Mouse (Mus musculus): Measurements from ENCODE around the gene Kcnab1. TPM values are rescaled to one million over a fixed set of nuclear protein-coding genes. Genes with fewer than 3 reads are reported as not detected.
A peak's percentile ranks its signal among the peaks of the same experiment; 100 is the strongest.

Kcnab1 gene
- polyA plus RNA-seq, 1 experiment from 2014 or later: 0.23 TPM

DNA sequence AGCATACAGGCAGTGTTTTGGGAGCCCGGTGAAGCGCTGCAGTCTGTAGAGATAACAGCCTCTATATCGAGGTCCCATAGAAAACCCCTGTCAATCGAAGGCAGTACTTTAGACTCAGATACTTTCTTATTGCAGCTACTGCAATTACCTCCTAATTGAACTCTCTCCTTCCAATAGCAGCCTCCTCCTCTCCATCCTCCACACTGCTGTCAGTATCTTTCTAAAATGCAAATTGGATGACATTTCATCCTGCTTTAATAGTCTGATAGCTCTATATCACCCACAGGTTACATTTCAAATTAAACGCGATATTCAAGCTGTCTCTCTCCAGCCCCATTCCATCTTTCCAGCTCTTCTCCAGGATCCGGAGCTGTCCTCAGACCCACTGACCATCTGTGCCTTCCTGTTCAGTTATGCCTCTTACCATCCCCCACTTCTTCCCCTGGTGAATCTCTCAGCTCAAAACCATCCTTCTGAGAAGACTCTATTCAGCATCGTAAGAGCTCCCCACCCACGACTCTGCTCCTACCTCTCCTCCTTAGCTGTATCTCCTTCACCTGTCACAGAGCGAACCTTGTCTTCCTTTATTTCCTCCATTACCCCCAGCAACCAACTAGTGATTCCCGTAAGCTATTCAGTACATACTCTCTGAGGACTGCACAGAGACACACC lies 122.4 kb downstream of the Kcnab1 start:
- peaks cover 18% of the 10 kb centered on the region for H3K27me3 ChIP-seq
- in situ Hi-C loops (cut with MboI; ENCODE audit: low pct_unique_long_range_greater_than_20kb): no loop called here
- DNase-seq (ENCODE audit: low read depth, low spot score) (no peak), ATAC-seq (no peak)
- ChIA-PET POLR2A (no interaction called here), CTCF (interaction anchor here (0.8 kb wide), 1 partner anchor 13 kb away, joined by 3 read pairs; no protein-coding TSS in a partner anchor)
- TF ChIP-seq CTCF (IDR thresholded peaks at IDR 0.05): no peak

DNA sequence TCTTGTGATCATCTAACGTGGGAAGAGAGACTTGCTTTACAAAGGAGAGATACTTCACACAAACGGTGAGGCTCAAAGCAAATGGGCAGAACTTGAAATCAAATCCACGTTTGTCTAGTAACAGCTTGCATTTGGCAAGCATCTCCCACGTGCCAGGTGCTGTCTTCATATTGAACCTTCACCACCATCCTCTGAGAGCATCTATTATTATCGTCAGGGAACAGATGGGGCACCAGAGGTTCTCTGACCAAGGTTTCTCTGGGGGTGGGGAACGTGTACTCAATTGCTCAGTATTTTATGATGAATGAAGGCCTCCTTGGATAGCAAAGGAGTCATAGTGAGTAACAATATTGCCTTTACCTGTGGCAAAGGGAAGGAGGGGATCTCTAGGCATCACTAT lies 139.8 kb downstream of the Kcnab1 start:
- ATAC-seq (no peak), DNase-seq (ENCODE audit: low read depth, low spot score) (no peak)
- in situ Hi-C loops (cut with MboI; ENCODE audit: low pct_unique_long_range_greater_than_20kb): no loop called here
- CTCF ChIA-PET: no interaction called here
- POLR2A ChIA-PET: no interaction called here
- peaks cover 18% of the 10 kb centered on the region for H3K27me3 ChIP-seq
- no peak for TF ChIP-seq CTCF (IDR thresholded peaks at IDR 0.05)

DNA sequence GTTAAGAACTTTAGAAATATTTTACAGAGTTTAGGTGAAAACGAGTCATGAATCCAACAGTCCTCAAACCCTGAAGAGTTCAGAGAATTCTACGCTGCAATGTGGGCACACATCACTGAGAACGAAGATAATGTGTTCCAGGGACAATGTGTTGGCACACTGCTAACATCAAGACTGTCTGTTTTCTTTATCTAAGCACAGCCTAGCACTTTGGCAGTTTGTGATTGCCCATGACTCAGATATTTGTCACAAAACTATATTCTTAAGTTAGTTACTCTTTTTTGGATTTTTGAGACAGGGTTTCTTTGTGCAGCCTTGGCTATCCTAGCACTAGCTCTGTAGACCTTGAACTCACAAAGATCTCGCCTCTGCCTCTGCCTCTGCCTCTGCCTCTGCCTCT lies 151.3 kb downstream of the Kcnab1 start:
- H3K27me3 ChIP-seq: peaks cover 5% of the 10 kb centered on the region
- ATAC-seq (no peak), DNase-seq (ENCODE audit: low read depth, low spot score) (no peak)
- in situ Hi-C loops (cut with MboI; ENCODE audit: low pct_unique_long_range_greater_than_20kb): no loop called here
- TF ChIP-seq CTCF (IDR thresholded peaks at IDR 0.05): no peak
- ChIA-PET POLR2A (no interaction called here), CTCF (no interaction called here)

DNA sequence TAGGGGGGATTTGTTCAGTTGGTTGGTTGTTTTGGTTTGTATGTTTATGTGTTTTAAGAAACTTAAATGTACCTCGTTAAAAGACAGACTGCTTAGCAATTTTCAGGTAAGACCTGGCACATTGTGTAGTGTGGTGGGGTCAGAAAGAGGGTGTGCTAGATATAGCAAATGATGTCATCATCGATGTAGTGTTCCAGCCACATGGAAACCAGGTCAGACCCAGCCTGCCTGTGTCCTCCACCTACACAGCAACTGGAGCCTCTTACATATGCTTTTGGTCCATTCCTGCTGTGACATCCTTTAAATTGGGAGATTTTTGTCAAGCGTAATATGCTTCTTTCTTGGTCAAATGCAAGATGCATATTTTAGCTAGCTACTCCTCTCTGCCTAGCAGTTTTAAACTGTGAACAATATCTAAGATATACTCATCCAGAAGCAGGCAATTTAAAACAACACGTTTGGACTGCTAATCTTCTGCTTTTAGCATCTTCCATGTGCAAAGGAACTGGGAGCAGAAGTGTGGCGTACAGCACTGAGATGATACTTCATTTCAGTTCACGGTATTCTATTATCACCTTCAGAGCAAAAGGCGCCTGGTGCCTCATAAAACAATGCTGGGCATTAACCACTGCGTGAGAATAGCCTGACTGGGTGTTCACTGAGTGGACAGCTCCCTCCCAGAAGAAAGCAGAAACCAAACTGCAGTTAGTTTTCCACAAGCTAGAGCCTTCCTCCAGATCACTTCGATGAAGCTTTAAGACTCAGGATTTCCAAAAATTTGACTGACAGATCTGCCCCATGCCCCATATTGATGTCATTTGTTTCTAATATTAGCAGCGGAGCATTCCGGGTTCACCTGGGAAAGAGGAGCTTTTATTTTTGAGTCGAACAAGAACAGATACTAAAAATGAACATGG lies 153.6 kb downstream of the Kcnab1 start:
- DNase-seq (ENCODE audit: low read depth, low spot score) (no peak), ATAC-seq (no peak)
- POLR2A ChIA-PET: no interaction called here
- no peak for TF ChIP-seq CTCF (IDR thresholded peaks at IDR 0.05)
- in situ Hi-C loops (cut with MboI; ENCODE audit: low pct_unique_long_range_greater_than_20kb): no loop called here
- CTCF ChIA-PET: interaction anchor here (1.4 kb wide), 1 partner anchor 16 kb away, joined by 4 read pairs; no protein-coding TSS in a partner anchor
- peaks cover 5% of the 10 kb centered on the region for H3K27me3 ChIP-seq

DNA sequence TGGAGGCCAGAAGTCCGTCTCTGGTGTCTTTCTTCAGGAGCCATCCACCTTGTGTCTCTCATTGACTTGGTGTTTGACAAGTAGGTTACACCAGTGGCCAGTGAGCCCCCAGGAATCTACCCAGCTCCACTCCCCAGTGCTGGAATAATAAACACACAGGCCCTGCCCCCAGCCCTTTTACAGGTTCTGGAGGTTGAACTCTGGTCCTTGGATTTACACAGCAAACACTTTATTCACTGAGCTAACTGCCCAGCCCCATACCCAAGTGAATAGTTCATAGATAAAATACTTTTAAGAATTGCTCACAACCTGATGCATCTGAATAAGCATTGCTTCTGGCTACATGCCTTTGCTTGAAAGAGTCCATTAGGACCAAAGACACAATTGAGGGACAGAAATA lies 164.1 kb downstream of the Kcnab1 start:
- no peak for TF ChIP-seq CTCF (IDR thresholded peaks at IDR 0.05)
- in situ Hi-C loops (cut with MboI; ENCODE audit: low pct_unique_long_range_greater_than_20kb): no loop called here
- DNase-seq (ENCODE audit: low read depth, low spot score) (no peak), ATAC-seq (no peak)
- H3K27me3 ChIP-seq: no peaks in the 10 kb centered on the region
- ChIA-PET POLR2A (no interaction called here), CTCF (interaction anchor here (0.9 kb wide), 1 partner anchor 9 kb away, joined by 4 read pairs; no protein-coding TSS in a partner anchor)

DNA sequence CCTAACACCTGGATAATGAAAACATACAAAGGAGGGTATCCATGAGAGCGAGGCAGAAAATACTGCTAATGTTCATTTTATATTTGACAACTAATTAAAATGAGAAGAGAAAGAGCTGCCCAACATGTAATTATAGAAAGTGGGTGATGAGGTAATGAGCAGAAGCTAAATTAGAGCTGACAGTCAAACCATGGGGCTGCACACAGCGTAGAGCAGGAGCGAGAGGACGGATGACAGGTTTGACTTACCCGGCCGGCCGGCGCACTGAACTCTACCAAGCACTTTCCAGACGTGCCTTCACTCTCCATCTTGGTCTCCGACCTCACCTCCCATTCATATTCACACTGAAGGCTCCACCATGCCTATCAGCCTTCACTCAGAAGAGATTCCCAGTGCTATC lies 168.6 kb downstream of the Kcnab1 start:
- in situ Hi-C loops (cut with MboI; ENCODE audit: low pct_unique_long_range_greater_than_20kb): no loop called here
- H3K27me3 ChIP-seq: no peaks in the 10 kb centered on the region
- no peak for TF ChIP-seq CTCF (IDR thresholded peaks at IDR 0.05)
- ATAC-seq (no peak), DNase-seq (ENCODE audit: low read depth, low spot score) (no peak)
- ChIA-PET CTCF (interaction anchor here (1.0 to 1.5 kb wide), 3 partner anchors 15 to 38 kb away, joined by 3 to 4 read pairs (median 4); no protein-coding TSS in a partner anchor), POLR2A (no interaction called here)

DNA sequence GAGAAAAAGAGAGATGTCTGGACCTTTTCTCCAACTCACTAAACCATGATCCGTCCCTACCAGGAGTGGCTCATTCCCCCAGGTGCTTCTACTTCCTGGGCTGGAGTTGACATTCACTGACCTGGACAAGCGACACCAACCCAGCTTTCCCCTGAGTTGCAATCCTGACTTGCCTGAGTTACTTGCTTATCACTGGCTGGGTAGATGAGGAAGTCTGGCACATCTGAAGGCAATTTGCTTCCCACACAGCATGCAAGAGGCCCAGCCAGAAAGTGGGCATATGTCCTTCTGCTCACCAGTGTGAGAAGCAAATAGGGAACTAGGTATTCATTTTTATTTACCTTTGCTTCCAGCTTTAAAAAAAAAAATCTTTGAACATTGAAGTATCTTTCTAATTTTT lies 174.2 kb downstream of the Kcnab1 start:
- ChIA-PET POLR2A (no interaction called here), CTCF (interaction anchor here (1.0 to 1.4 kb wide), 2 partner anchors 9 to 11 kb away, joined by 3 to 4 read pairs; no protein-coding TSS in a partner anchor)
- in situ Hi-C loops (cut with MboI; ENCODE audit: low pct_unique_long_range_greater_than_20kb): no loop called here
- H3K27me3 ChIP-seq: peaks cover 13% of the 10 kb centered on the region
- TF ChIP-seq CTCF (IDR thresholded peaks at IDR 0.05): no peak
- DNase-seq (ENCODE audit: low read depth, low spot score) (no peak), ATAC-seq (no peak)

DNA sequence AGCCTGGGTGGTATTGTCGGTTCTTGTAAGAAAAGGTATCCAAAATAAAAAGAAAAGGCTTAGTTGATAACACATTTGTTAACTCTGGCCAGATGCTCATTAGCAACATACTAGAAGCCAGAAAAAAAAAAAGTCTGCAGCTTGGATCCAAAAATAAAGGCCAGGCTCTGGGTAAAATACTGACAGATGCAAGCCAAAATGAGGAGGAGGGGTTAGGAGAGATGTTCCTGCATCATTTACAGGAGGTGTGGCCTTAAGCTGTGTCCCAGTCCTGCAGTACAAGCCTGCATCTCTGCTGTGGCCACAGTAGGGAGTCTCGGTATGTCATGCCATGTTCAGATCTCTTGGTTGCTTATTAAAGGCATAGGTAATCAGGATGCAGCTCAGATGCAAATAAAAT lies 179.8 kb downstream of the Kcnab1 start:
- DNase-seq (ENCODE audit: low read depth, low spot score) (no peak), ATAC-seq (no peak)
- no peak for TF ChIP-seq CTCF (IDR thresholded peaks at IDR 0.05)
- ChIA-PET CTCF (interaction anchor here (1.2 to 1.9 kb wide), 3 partner anchors 9 to 14 kb away, joined by 3 to 6 read pairs (median 4); no protein-coding TSS in a partner anchor), POLR2A (no interaction called here)
- H3K27me3 ChIP-seq: peaks cover 16% of the 10 kb centered on the region
- in situ Hi-C loops (cut with MboI; ENCODE audit: low pct_unique_long_range_greater_than_20kb): no loop called here

DNA sequence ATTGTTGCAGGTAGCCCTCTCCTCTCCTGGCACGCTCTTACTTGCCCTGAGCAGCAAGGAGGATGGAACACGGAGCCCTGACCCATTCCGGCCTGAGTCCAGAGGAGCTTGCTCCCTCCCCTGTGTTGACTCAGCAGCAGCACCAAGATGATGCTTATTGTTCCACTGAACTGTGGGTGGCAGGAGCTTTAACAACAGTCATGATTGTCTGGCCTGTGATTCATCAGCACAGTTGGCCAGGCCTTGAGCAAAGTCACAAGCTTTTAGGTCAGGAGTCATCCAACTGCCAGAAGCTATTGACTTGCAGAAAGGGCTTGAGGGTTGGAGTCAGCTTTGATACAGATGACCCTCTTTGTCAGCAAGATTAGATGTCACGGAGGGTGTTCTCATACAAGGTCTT lies 187.8 kb downstream of the Kcnab1 start:
- CTCF ChIA-PET: interaction anchor here (0.8 to 2.5 kb wide), 8 partner anchors 8 to 83 kb away, joined by 3 to 8 read pairs (median 4); no protein-coding TSS in a partner anchor
- POLR2A ChIA-PET: no interaction called here
- peaks cover 3% of the 10 kb centered on the region for H3K27me3 ChIP-seq
- ATAC-seq (peak; percentile 84), DNase-seq (ENCODE audit: low read depth, low spot score) (peak; percentile 79)
- in situ Hi-C loops (cut with MboI; ENCODE audit: low pct_unique_long_range_greater_than_20kb): no loop called here
- no peak for TF ChIP-seq CTCF (IDR thresholded peaks at IDR 0.05)

DNA sequence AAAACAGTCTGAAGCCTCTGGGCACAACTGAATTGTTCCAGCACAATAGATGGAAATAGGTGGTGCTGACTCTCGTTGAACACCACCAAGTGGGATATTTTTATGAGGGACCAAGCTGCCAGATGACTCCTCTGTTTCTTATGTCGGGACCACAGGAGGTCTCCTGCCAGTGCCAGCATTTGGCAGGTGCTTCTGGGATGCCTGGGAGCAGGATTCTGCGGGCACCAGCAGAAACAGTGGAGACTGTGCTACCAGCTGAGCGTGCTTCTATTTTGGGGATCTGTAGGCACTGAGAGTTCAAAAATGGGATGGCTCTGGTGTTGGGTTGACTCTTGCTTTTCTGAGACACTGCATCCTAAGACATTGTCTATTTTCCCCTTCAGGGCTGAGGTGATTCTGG lies 190.0 kb downstream of the Kcnab1 start:
- no peak for DNase-seq (ENCODE audit: low read depth, low spot score)
- H3K27me3 ChIP-seq: peaks cover 18% of the 10 kb centered on the region
- POLR2A ChIA-PET: interaction anchor here (0.5 kb wide), 1 partner anchor 382 kb away, joined by 3 read pairs; no protein-coding TSS in a partner anchor
- CTCF ChIA-PET: interaction anchor here (1.7 to 2.9 kb wide), 3 partner anchors 10 to 21 kb away, joined by 6 to 13 read pairs (median 7); no protein-coding TSS in a partner anchor
- ATAC-seq: no peak
- in situ Hi-C loops (cut with MboI; ENCODE audit: low pct_unique_long_range_greater_than_20kb): no loop called here
- no peak for TF ChIP-seq CTCF (IDR thresholded peaks at IDR 0.05)
